9 mouse cellular contexts compared by ENCODE assay signal in the genomic region with DNA sequence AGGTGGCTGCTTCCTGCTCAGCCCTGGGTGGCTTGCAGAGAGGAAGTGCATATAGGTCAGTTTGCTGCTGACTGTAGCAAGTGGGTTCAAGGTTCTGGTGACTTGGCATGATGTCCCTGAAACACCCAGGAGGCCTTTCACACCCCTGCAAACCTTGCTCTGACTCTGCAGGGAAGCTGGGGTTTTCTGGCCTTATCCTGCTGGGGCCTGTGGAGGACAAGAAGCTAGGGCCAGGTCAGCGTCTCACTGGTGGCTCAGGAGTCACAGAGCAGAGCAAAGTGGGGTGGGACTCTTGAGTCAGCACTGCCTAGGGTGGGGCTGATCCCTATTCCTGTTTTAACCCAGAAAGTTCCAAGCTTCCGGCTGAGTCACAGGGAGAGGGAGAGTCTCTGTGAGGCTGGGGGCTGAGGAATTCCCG. TPM values are rescaled to one million over a fixed set of nuclear protein-coding genes. Genes with fewer than 3 reads are reported as not detected.
DNase-seq lines count a peak whose midpoint lies in the region; ATAC-seq lines count a peak whose summit lies in the region.
"Had no signal": no experiment of that assay in that cellular context is flagged by ENCODE, and none has a peak within 500 bp of the region (broad histone marks: within the 10 kb centered on the region; RNA-seq: fewer than 3 reads in every experiment).

No protein-coding gene starts in this region.

- no peaks in the 10 kb centered on the region for H3K27me3 ChIP-seq in heart, embryonic 12.5 days (replicated peaks)
- H3K27me3 ChIP-seq in erythroblast, embryonic 14.5 days (ENCODE audit: control insufficient read depth): no peaks in the 10 kb centered on the region
- no peaks in the 10 kb centered on the region for H3K27me3 ChIP-seq in midbrain, embryonic 13.5 days

- ATAC-seq in heart, embryonic 12.5 days (ENCODE audit: insufficient number of reproducible peaks, low FRiP score): 0 out of 2 replicates have a peak, but pooled peaks have one; percentile 29
- no peak for ATAC-seq in midbrain, embryonic 13.5 days

- WGBS in heart, embryonic 12.5 days: 59% methylated on average over 3 of the region's 3 CpGs
- WGBS in midbrain, embryonic 13.5 days: 67% methylated on average over 3 of the region's 3 CpGs

- 0 out of 2 replicates have a peak, but pooled peaks cover 1% of the 10 kb centered on the region for H3K36me3 ChIP-seq in heart, embryonic 12.5 days
- peaks cover 88% of the 10 kb centered on the region for H3K36me3 ChIP-seq in erythroblast, embryonic 14.5 days (ENCODE audit: control insufficient read depth)
- no peaks in the 10 kb centered on the region for H3K36me3 ChIP-seq in midbrain, embryonic 13.5 days

- H3K4me2 ChIP-seq in heart, embryonic 12.5 days: no peak overlapping the region; the same call in 1 of the 2 replicates
- H3K4me2 ChIP-seq in midbrain, embryonic 13.5 days (replicated peaks): no peak overlapping the region

- no peaks in the 10 kb centered on the region for H3K9me3 ChIP-seq in heart, embryonic 12.5 days (replicated peaks)
- H3K9me3 ChIP-seq in erythroblast, embryonic 14.5 days (ENCODE audit: control insufficient read depth, low read length): no peaks in the 10 kb centered on the region
- no peaks in the 10 kb centered on the region for H3K9me3 ChIP-seq in midbrain, embryonic 13.5 days

- H3K27ac ChIP-seq in heart, embryonic 12.5 days (ENCODE audit: poor library complexity, severe bottlenecking): no peak overlapping the region
- H3K27ac ChIP-seq in midbrain, embryonic 13.5 days: no peak overlapping the region

- H3K4me3 ChIP-seq in heart, embryonic 12.5 days: no peak overlapping the region
- H3K4me3 ChIP-seq in erythroblast, embryonic 14.5 days (replicated peaks): peak overlapping the region; percentile 63
- no peak overlapping the region for H3K4me3 ChIP-seq in midbrain, embryonic 13.5 days (replicated peaks)

- H3K4me1 ChIP-seq in heart, embryonic 12.5 days (replicated peaks): peaks cover 61% of the 10 kb centered on the region
- peaks cover 99% of the 10 kb centered on the region for H3K4me1 ChIP-seq in erythroblast, embryonic 14.5 days (ENCODE audit: control insufficient read depth)
- H3K4me1 ChIP-seq in midbrain, embryonic 13.5 days (replicated peaks): peaks cover 71% of the 10 kb centered on the region

- H3K9ac ChIP-seq in heart, embryonic 12.5 days: peak overlapping the region; percentile 15; the same call in 1 of the 2 replicates
- H3K9ac ChIP-seq in midbrain, embryonic 13.5 days (replicated peaks): no peak overlapping the region

- DNase-seq in heart, adult 18-20 months: no peak
- DNase-seq in CD4-positive helper T cell, adult 2 months (ENCODE audit: low read depth, low spot score): peak; percentile 37
- peak; percentile 80 for DNase-seq in liver
- no peak for DNase-seq in ovary, postnatal 14 days (ENCODE audit: low spot score)
- no peak for DNase-seq in T-cell, adult 2 months (ENCODE audit: low spot score)
- DNase-seq: gastrocnemius, postnatal 25 days had no signal

RNA-seq across cellular contexts. Expression of a gene that starts 20.7 kb away (rescaled TPM):
- polyA plus RNA-seq in heart, embryonic 12.5 days (2016; fragmentation: Nextera tagmentation; extraction: Ambion mirVana): 10.3 and 10.7 TPM in 2 replicates
- 10 to 100 TPM; 10.6 to 12.6 TPM for total RNA-seq in heart, adult 18-20 months (2021)
- 3.1 and 3.2 TPM in 2 replicates for polyA plus RNA-seq in erythroblast, embryonic 14.5 days (2012)
- 22.8 and 24.0 TPM in 2 replicates for polyA plus RNA-seq in midbrain, embryonic 13.5 days (2015; fragmentation: Nextera tagmentation; extraction: Ambion mirVana)

RNA-seq across cellular contexts. Expression of a gene that starts 25.3 kb away (rescaled TPM):
- polyA plus RNA-seq in heart, embryonic 12.5 days (2016; fragmentation: Nextera tagmentation; extraction: Ambion mirVana): 43.4 and 47.3 TPM in 2 replicates
- 10 to 100 TPM; 15.2 to 18.6 TPM for total RNA-seq in heart, adult 18-20 months (2021)
- 9.1 and 10.7 TPM in 2 replicates for polyA plus RNA-seq in erythroblast, embryonic 14.5 days (2012)
- 30.1 and 38.1 TPM in 2 replicates for polyA plus RNA-seq in midbrain, embryonic 13.5 days (2015; fragmentation: Nextera tagmentation; extraction: Ambion mirVana)

RNA-seq across cellular contexts. Expression of a gene that starts 25.3 kb away (rescaled TPM):
- polyA plus RNA-seq in heart, embryonic 12.5 days (2016; fragmentation: Nextera tagmentation; extraction: Ambion mirVana): 3.6 and 3.9 TPM in 2 replicates
- 1 to 10 TPM; 1.2 to 1.6 TPM for total RNA-seq in heart, adult 18-20 months (2021)
- polyA plus RNA-seq in erythroblast, embryonic 14.5 days (2012): 0.06 and 0.17 TPM in 2 replicates
- 4.2 and 4.3 TPM in 2 replicates for polyA plus RNA-seq in midbrain, embryonic 13.5 days (2015; fragmentation: Nextera tagmentation; extraction: Ambion mirVana)

RNA-seq across cellular contexts. Expression of a gene that starts 38.9 kb away (rescaled TPM):
- polyA plus RNA-seq in heart, embryonic 12.5 days (2016; fragmentation: Nextera tagmentation; extraction: Ambion mirVana): 0.26 and 0.37 TPM in 2 replicates
- total RNA-seq in heart, adult 18-20 months (2021): under 1 TPM; 0.12 to 0.36 TPM
- 0.06 and 0.42 TPM in 2 replicates for polyA plus RNA-seq in erythroblast, embryonic 14.5 days (2012)
- 1.9 and 2.0 TPM in 2 replicates for polyA plus RNA-seq in midbrain, embryonic 13.5 days (2015; fragmentation: Nextera tagmentation; extraction: Ambion mirVana)
- total RNA-seq: gastrocnemius, postnatal 25 days had no signal

RNA-seq across cellular contexts. Expression of a gene that starts 53.7 kb away (rescaled TPM):
- 43.0 and 43.4 TPM in 2 replicates for polyA plus RNA-seq in heart, embryonic 12.5 days (2016; fragmentation: Nextera tagmentation; extraction: Ambion mirVana)
- total RNA-seq in heart, adult 18-20 months (2021): 10 to 100 TPM; 26.1 to 30.2 TPM
- 2.9 and 4.1 TPM in 2 replicates for polyA plus RNA-seq in erythroblast, embryonic 14.5 days (2012)
- polyA plus RNA-seq in midbrain, embryonic 13.5 days (2015; fragmentation: Nextera tagmentation; extraction: Ambion mirVana): 63.8 and 64.3 TPM in 2 replicates

Comparison
In these comparisons a context has a peak if more than half of its experiments do, and no peak if none do; other contexts are left out.
1. DNase-seq: peak in CD4-positive helper T cell, adult 2 months (single experiment) and liver (single experiment); none in heart, adult 18-20 months (0 of 2), ovary, postnatal 14 days (single experiment) and T-cell, adult 2 months (single experiment).